Mouse (Mus musculus): Measurements from ENCODE around the gene Slc25a43. TPM values are rescaled to one million over a fixed set of nuclear protein-coding genes. Genes with fewer than 3 reads are reported as not detected.
A peak's percentile ranks its signal among the peaks of the same experiment; 100 is the strongest.
"Not testable (repeated sequence)": the region's sequence is repeated elsewhere in the genome, so short reads cannot be mapped to it uniquely, and the experiment has no call there.

Slc25a43 gene
- polyA plus RNA-seq, 1 experiment from 2014 or later = 0.06 TPM

- in situ Hi-C loops (cut with MboI; ENCODE audit: low pct_unique_long_range_greater_than_20kb) = no loop called here
- TF ChIP-seq CTCF (IDR thresholded peaks at IDR 0.05) = no peak
Measured at GRCm38 (mm10) chrX:36789360-36789759, 45.9 kb downstream of the Slc25a43 start.

GRCm38 (mm10) chrX:36794571-36794970 lies 51.1 kb downstream of the Slc25a43 start:
- no peak for TF ChIP-seq CTCF (IDR thresholded peaks at IDR 0.05)
- CTCF ChIA-PET = no interaction called here
- in situ Hi-C loops (cut with MboI; ENCODE audit: low pct_unique_long_range_greater_than_20kb) = no loop called here
- POLR2A ChIA-PET = no interaction called here
- ATAC-seq (no peak), DNase-seq (ENCODE audit: low read depth, low spot score) (no peak)
- H3K27me3 ChIP-seq = no peaks in the 10 kb centered on the region

More at GRCm38 (mm10) chrX:36789360-36789759, 45.9 kb downstream of the Slc25a43 start:
- no peak for ATAC-seq
- ChIA-PET CTCF (no interaction called here), POLR2A (no interaction called here)
- no peaks in the 10 kb centered on the region for H3K27me3 ChIP-seq
- no peak for DNase-seq (ENCODE audit: low read depth, low spot score)

DNA sequence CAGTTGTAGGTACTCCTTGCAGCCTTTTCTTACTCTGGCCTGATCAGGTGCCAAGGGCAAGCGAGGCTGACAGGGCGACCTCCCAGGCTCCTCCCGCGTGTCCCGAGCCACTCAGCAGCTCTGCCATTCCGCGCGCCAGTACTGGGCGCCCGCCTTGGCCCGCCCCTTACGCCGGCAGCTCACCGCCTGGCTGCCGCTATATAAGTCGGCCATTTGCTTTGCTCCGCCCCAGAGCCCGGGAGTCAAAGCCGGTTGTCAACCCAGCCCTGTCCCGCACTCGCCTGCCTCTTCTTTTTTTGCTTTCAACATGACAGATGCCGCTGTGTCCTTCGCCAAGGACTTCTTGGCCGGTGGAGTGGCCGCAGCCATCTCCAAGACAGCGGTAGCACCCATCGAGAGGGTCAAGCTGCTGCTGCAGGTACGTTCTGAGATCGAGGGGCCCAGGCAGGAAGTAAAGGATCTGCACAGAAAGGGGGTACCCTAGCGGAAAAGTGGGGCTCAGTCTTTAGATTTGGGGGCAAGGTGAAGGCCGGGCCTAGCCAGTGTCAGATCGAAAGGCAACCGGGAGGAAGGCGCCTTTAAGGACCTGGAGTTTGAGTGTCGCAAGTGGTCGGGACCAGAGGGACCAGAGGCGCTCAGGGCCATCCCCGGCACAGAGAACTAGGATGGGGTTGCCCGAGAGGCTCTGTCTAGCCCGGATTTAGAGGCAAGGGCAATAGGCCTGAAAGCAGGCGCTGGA lies 52.1 kb downstream of the Slc25a43 start, which contains the start of gene Slc25a5:
Gene Slc25a5 (plus strand): TSS at position 228 of the 739 bp plus-strand sequence.
- no peak for TF ChIP-seq CTCF (IDR thresholded peaks at IDR 0.05)
- ChIA-PET POLR2A (no interaction called here), CTCF (interaction anchor here (0.7 to 2.1 kb wide), 3 partner anchors 22 to 36 kb away, joined by 3 to 7 read pairs (median 3); no protein-coding TSS in a partner anchor)
- in situ Hi-C loops (cut with MboI; ENCODE audit: low pct_unique_long_range_greater_than_20kb) = no loop called here
- ATAC-seq (peak; percentile 95), DNase-seq (ENCODE audit: low read depth, low spot score) (no peak)
- H3K27me3 ChIP-seq = no peaks in the 10 kb centered on the region

- in situ Hi-C loops (cut with MboI; ENCODE audit: low pct_unique_long_range_greater_than_20kb) = no loop called here
- ChIA-PET POLR2A (interaction anchor here (1.9 kb wide), 1 partner anchor 10 kb away, joined by 5 read pairs; no protein-coding TSS in a partner anchor), CTCF (interaction anchor here (1.1 to 2.1 kb wide), 2 partner anchors 33 to 37 kb away, joined by 3 to 7 read pairs; no protein-coding TSS in a partner anchor)
- no peaks in the 10 kb centered on the region for H3K27me3 ChIP-seq
- ATAC-seq (peak; percentile 82), DNase-seq (ENCODE audit: low read depth, low spot score) (no peak)
- no peak for TF ChIP-seq CTCF (IDR thresholded peaks at IDR 0.05)
Measured at GRCm38 (mm10) chrX:36796163-36796581, 52.7 kb downstream of the Slc25a43 start.

DNA sequence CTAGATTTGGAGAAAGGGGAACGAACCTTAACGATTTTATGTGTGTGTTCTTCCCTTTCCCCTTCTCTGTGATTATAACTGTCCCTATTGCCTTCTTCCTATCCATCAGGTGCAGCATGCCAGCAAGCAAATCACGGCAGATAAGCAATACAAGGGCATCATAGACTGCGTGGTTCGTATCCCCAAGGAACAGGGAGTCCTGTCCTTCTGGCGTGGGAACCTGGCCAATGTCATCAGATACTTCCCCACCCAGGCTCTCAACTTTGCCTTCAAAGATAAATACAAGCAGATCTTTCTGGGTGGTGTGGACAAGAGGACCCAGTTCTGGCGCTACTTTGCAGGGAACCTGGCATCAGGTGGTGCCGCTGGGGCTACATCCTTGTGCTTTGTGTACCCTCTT lies 53.3 kb downstream of the Slc25a43 start:
- ChIA-PET CTCF (interaction anchor here (2.1 kb wide), 1 partner anchor 33 kb away, joined by 7 read pairs; no protein-coding TSS in a partner anchor), POLR2A (interaction anchor here (1.9 kb wide), 1 partner anchor 9 kb away, joined by 5 read pairs; no protein-coding TSS in a partner anchor)
- in situ Hi-C loops (cut with MboI; ENCODE audit: low pct_unique_long_range_greater_than_20kb); DNase-seq (ENCODE audit: low read depth, low spot score); ATAC-seq; H3K27me3 ChIP-seq: not testable (repeated sequence)

DNA sequence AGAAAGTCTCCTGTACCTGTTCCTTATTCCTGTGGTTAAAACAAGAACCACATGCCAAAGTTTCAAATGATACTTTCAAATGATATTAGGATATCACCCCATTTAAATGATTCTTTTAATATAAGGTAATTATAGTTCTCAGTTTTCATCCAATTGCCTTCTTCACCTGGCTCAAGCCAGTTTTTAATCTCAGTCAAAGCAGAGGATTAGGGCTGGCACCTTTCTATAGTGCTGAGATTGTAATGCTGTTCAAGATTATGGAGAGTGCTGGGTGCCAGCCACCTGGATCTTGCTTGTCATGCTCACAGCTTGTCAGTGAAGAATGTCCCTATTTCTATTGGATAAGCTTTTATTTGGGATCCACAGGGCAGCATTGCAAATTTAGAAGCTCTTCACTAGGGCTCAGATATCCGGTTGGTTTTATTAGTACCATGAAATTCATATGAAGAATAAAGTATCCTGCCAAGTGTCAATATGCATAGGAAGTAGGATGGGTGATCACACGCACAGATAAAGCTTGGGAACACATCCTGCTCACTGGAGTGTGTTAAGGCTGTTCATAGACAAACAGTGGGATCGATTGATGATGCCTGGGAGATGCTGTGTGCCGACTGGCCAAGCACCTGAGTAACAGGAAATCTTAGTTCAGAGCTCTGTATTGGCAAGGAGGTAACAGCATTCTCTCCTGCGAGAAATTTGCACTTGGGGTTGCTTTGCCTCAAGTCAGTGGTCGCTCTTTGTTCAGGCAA lies 55.8 kb downstream of the Slc25a43 start:
- ChIA-PET POLR2A (interaction anchor here (1.3 kb wide), 1 partner anchor 286 kb away, joined by 4 read pairs; the partner anchor contains the start of gene Rpl39), CTCF (interaction anchor here (0.7 kb wide), 1 partner anchor 13 kb away, joined by 3 read pairs; no protein-coding TSS in a partner anchor)
- no peak for DNase-seq (ENCODE audit: low read depth, low spot score)
- H3K27me3 ChIP-seq = peaks cover 12% of the 10 kb centered on the region
- ATAC-seq = no peak
- in situ Hi-C loops (cut with MboI; ENCODE audit: low pct_unique_long_range_greater_than_20kb) = no loop called here
- no peak for TF ChIP-seq CTCF (IDR thresholded peaks at IDR 0.05)

GRCm38 (mm10) chrX:36803189-36803588 lies 59.7 kb downstream of the Slc25a43 start:
- peaks cover 12% of the 10 kb centered on the region for H3K27me3 ChIP-seq
- CTCF ChIA-PET = no interaction called here
- in situ Hi-C loops (cut with MboI; ENCODE audit: low pct_unique_long_range_greater_than_20kb) = loop anchor here (25.0 kb wide), 1 partner anchor 166 kb away; the partner anchor contains the start of gene Akap17b
- no peak for TF ChIP-seq CTCF (IDR thresholded peaks at IDR 0.05)
- POLR2A ChIA-PET = no interaction called here
- DNase-seq (ENCODE audit: low read depth, low spot score) = no peak
- ATAC-seq = no peak

DNA sequence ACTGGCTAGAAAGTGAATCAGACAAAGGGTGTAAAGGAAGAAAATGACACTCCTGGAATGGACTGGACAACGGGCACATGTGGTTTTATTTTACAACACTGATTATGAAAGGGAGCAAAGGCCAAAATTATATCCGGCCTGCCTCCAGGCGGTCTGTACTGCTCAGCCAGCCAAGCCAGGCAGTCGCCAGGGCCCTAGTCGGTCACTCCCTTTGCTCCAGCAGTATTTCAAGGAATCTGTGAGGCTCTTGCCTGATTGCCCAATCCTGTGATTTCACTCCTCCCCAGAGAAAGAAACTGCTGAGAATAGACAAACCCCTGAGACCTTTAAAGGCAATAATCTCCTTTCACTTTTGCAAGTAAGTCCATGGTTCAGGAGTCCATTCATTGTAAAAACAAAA lies 60.7 kb downstream of the Slc25a43 start:
- H3K27me3 ChIP-seq = peaks cover 12% of the 10 kb centered on the region
- ATAC-seq (no peak), DNase-seq (ENCODE audit: low read depth, low spot score) (no peak)
- ChIA-PET CTCF (no interaction called here), POLR2A (no interaction called here)
- TF ChIP-seq CTCF (IDR thresholded peaks at IDR 0.05) = no peak
- in situ Hi-C loops (cut with MboI; ENCODE audit: low pct_unique_long_range_greater_than_20kb) = loop anchor here (25.0 kb wide), 1 partner anchor 167 kb away; the partner anchor contains the start of gene Akap17b

DNA sequence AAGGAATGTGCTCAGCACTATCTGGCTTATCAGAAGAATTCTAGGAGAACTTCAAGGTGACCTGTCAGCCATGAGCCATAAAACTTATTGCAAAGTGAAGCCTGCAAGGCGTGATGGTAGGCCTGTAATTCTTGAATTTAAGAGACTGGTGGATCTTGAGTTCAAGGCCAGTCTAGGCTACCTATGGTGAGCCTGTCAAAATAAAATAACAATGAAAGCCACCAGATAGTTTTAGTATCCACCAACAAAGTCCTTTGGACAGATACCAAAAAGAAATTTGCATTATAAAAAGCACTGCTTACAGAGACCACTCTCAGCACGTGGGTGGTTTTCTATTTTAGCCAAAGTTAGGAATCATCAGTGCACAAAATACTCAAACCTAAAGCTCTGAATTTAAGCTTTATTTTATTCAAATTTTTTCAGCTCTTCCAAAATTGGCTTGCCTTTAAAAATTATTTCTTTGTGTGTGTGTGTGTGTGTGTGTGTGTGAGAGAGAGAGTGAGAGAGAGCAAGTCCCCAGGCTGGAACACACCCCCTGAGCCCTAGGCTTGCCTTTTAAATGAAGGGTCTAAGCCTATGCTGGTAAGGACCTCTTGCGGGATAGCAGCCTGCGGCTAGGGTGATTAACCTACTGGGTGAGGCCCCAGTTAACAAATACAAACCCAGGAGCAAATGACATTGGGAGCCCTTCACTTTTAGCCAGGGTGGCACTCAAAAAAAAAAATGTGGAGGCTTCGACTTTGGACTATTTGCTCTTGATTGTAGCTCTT lies 62.2 kb downstream of the Slc25a43 start:
- no peak for TF ChIP-seq CTCF (IDR thresholded peaks at IDR 0.05)
- peaks cover 17% of the 10 kb centered on the region for H3K27me3 ChIP-seq
- in situ Hi-C loops (cut with MboI; ENCODE audit: low pct_unique_long_range_greater_than_20kb) = loop anchor here (25.0 kb wide), 1 partner anchor 168 kb away; the partner anchor contains the start of gene Akap17b
- ATAC-seq (no peak), DNase-seq (ENCODE audit: low read depth, low spot score) (no peak)
- CTCF ChIA-PET = no interaction called here
- POLR2A ChIA-PET = interaction anchor here (1.6 kb wide), 1 partner anchor 9 kb away, joined by 5 read pairs; no protein-coding TSS in a partner anchor

All from Patski (cell line).